Comparison of ENCODE assay signal across 9 mouse cellular contexts in genomic region chr7:49272445-49273439, GRCm38 (mm10).
DNase-seq lines count a peak whose midpoint lies in the region; ATAC-seq lines count a peak whose summit lies in the region.
"Had no signal": no experiment of that assay in that cellular context is flagged by ENCODE, and none has a peak within 500 bp of the region (broad histone marks: within the 10 kb centered on the region; RNA-seq: fewer than 3 reads in every experiment).

No protein-coding gene starts in this region.

- H3K27ac ChIP-seq in embryonic facial prominence, embryonic 12.5 days, result no peak overlapping the region
- no peak overlapping the region for H3K27ac ChIP-seq in midbrain, embryonic 15.5 days

- 0 out of 2 replicates have a peak, but pooled peaks have one; percentile 32 for ATAC-seq in embryonic facial prominence, embryonic 12.5 days (ENCODE audit: insufficient number of reproducible peaks, insufficient read depth, low FRiP score, low TSS enrichment)
- peak; percentile 64 for ATAC-seq in midbrain, embryonic 15.5 days (replicated peaks)

- H3K27me3 ChIP-seq in embryonic facial prominence, embryonic 12.5 days, result 0 out of 2 replicates have a peak, but pooled peaks cover 7% of the 10 kb centered on the region
- H3K27me3 ChIP-seq in midbrain, embryonic 15.5 days (replicated peaks), result no peaks in the 10 kb centered on the region

- 19% methylated on average over 16 of the region's 16 CpGs for WGBS in embryonic facial prominence, embryonic 12.5 days
- 19% methylated on average over 16 of the region's 16 CpGs for WGBS in midbrain, embryonic 15.5 days

- H3K9me3 ChIP-seq in embryonic facial prominence, embryonic 12.5 days, result no peaks in the 10 kb centered on the region
- H3K9me3 ChIP-seq in midbrain, embryonic 15.5 days, result no peaks in the 10 kb centered on the region

- H3K4me1 ChIP-seq in embryonic facial prominence, embryonic 12.5 days, result peaks cover 5% of the 10 kb centered on the region; the same call in 1 of the 2 replicates
- peaks cover 22% of the 10 kb centered on the region for H3K4me1 ChIP-seq in midbrain, embryonic 15.5 days

- H3K4me2 ChIP-seq in embryonic facial prominence, embryonic 12.5 days (replicated peaks), result no peak overlapping the region
- H3K4me2 ChIP-seq in midbrain, embryonic 15.5 days, result peak overlapping the region; percentile 11; the same call in 1 of the 2 replicates

- H3K9ac ChIP-seq in embryonic facial prominence, embryonic 12.5 days, result no peak overlapping the region
- H3K9ac ChIP-seq in midbrain, embryonic 15.5 days, result no peak overlapping the region

- intact Hi-C loops in left cerebral cortex, postnatal 36 days (cut with DNase I), result loop anchor here (1.0 to 5.0 kb wide), 3 partner anchors 22 to 155 kb away; no protein-coding TSS in a partner anchor

- peak; percentile 30 for DNase-seq in 3134 (ENCODE audit: extremely low read depth, insufficient read length, low spot score)
- DNase-seq in adrenal gland, postnatal 25 days, result peak; percentile 71
- DNase-seq in heart, adult 18-20 months, result peak; percentile 75 to 89
- DNase-seq in kidney, adult 11 months, result peak; percentile 53
- DNase-seq in left cerebral cortex, postnatal 36 days (ENCODE audit: low spot score in 2 of 2), result peak; percentile 79 to 80
- DNase-seq in spleen, adult 12 weeks (ENCODE audit: low spot score), result peak; percentile 35

- H3K4me3 ChIP-seq in embryonic facial prominence, embryonic 12.5 days, result no peak overlapping the region
- H3K4me3 ChIP-seq in midbrain, embryonic 15.5 days, result no peak overlapping the region

- no peaks in the 10 kb centered on the region for H3K36me3 ChIP-seq in embryonic facial prominence, embryonic 12.5 days
- H3K36me3 ChIP-seq in midbrain, embryonic 15.5 days (replicated peaks), result no peaks in the 10 kb centered on the region
- H3K36me3 ChIP-seq: G1E had no signal

Comparison
In these comparisons a context has a peak if more than half of its experiments do, and no peak if none do; other contexts are left out.
1. DNase-seq: peak in every context shown above with its lines; median percentile 82 in heart, adult 18-20 months; 80 in left cerebral cortex, postnatal 36 days; 71 in adrenal gland, postnatal 25 days; 53 in kidney, adult 11 months; 35 in spleen, adult 12 weeks; 30 in 3134.